Mouse (Mus musculus) inflammation-experienced regulatory T-cells, adult 16 weeks (primary cell): ENCODE results near the gene Gucy1a1. TPM values are rescaled to one million over a fixed set of nuclear protein-coding genes. Genes with fewer than 3 reads are reported as not detected.

ENCODE experiments used
- polyA plus RNA-seq: library from polyadenylated mRNA; unstranded; fragments of 100-300 nt; shearing (Covaris generic); gene quantifications from one replicate; pipeline ENCODE4 v1.2.1, GENCODE M21; 2017

The Gucy1a1 gene
- polyA plus RNA-seq, result 20.8 TPM

GRCm38 (mm10) chr3:82145126-82145901 is at the start of gene Gucy1a1:
Gene Gucy1a1, minus strand, starts transcription at chr3:82145789.

GRCm38 (mm10) chr3:82074201-82074851 is 71.3 kb downstream of the Gucy1a1 start, which contains the start of gene Gucy1b1:
Gene Gucy1b1, minus strand, starts transcription at chr3:82074689.

Other genes starting within 250 kb of the Gucy1a1 start
- 81.6 TPM for gene Ctso, start 213.2 kb downstream of the Gucy1a1 start, polyA plus RNA-seq
- 0.73 TPM for gene Tdo2, start 169.6 kb downstream of the Gucy1a1 start, polyA plus RNA-seq
- gene Asic5, start 163.5 kb downstream of the Gucy1a1 start, polyA plus RNA-seq, result not detected
- gene Gucy1b1, start 71.1 kb downstream of the Gucy1a1 start, polyA plus RNA-seq, result 3.4 TPM
- gene Map9, start 212.3 kb upstream of the Gucy1a1 start, polyA plus RNA-seq, result 0.89 TPM